Mouse (Mus musculus): ENCODE results near the gene Olfr522. TPM values are rescaled to one million over a fixed set of nuclear protein-coding genes. Genes with fewer than 3 reads are reported as not detected.

The Olfr522 gene
- total and polyA plus RNA-seq, 3 experiments: not detected

- Histone ChIP-seq H3K79me2 (replicated peaks; ENCODE audit: control insufficient read depth, extremely low read depth, insufficient read depth, poor library complexity, severe bottlenecking) (no peaks in the 10 kb centered on the region), H3K27me3 (replicated peaks) (peaks cover 12% of the 10 kb centered on the region), H3K27ac (ENCODE audit: insufficient read depth, low read depth) (no peak overlapping the region), H3K36me3 (replicated peaks in 1 of 2; ENCODE audit: control insufficient read depth in 1 of 2, insufficient read depth in 1 of 2, low read length in 1 of 2) (peaks cover 9 to 43% of the 10 kb centered on the region in 2 experiments), H3K4me3 (replicated peaks in 1 of 3; ENCODE audit: low read depth in 2 of 3, low read length in 2 of 3, poor library complexity in 1 of 3) (no peak overlapping the region), H3K4me2 (ENCODE audit: insufficient read depth, low read depth, poor library complexity, severe bottlenecking) (no peak overlapping the region), H3K9me3 (replicated peaks; ENCODE audit: low read length) (no peaks in the 10 kb centered on the region), H3K4me1 (ENCODE audit: control insufficient read depth in 1 of 2, insufficient read depth in 2 of 2) (no peaks in the 10 kb centered on the region), H3K9ac (ENCODE audit: insufficient read depth, low read depth) (no peak overlapping the region)
- DNase-seq (ENCODE audit: extremely low read depth): no peak
- dilution Hi-C loops (cut with MboI; ENCODE audit: extremely low pct_ligation_motif_present, extremely low pct_unique_long_range_greater_than_20kb, low sequenced_read_pairs) (no loop called here), in situ Hi-C loops (cut with MboI; ENCODE audit: low pct_ligation_motif_present, low pct_unique_long_range_greater_than_20kb, low sequenced_read_pairs) (no loop called here)
- TF ChIP-seq E2F4 (IDR thresholded peaks at IDR 0.05; ENCODE audit: insufficient replicate concordance, low read depth, low read length) (no peak), KAT2A (IDR thresholded peaks at IDR 0.05; ENCODE audit: insufficient replicate concordance, low read length) (no peak)
These were observed 11.2 kb downstream of the Olfr522 start for GRCm38 (mm10) chr7:140153383-140153782.

GRCm38 (mm10) chr7:140144550-140144949 lies 20.0 kb downstream of the Olfr522 start:
- Histone ChIP-seq H3K27ac (ENCODE audit: insufficient read depth, low read depth) (no peak overlapping the region), H3K4me2 (ENCODE audit: insufficient read depth, low read depth, poor library complexity, severe bottlenecking) (no peak overlapping the region), H3K36me3 (replicated peaks in 1 of 2; ENCODE audit: control insufficient read depth in 1 of 2, insufficient read depth in 1 of 2, low read length in 1 of 2) (peaks cover 18 to 73% of the 10 kb centered on the region in 2 experiments), H3K4me3 (replicated peaks in 1 of 3; ENCODE audit: low read depth in 2 of 3, low read length in 2 of 3, poor library complexity in 1 of 3) (no peak overlapping the region), H3K9me3 (replicated peaks; ENCODE audit: low read length) (no peaks in the 10 kb centered on the region), H3K27me3 (replicated peaks) (no peaks in the 10 kb centered on the region), H3K4me1 (ENCODE audit: control insufficient read depth in 1 of 2, insufficient read depth in 2 of 2) (peaks cover 0 to 7% of the 10 kb centered on the region in 2 experiments; a peak in 1 of 4 replicates), H3K79me2 (replicated peaks; ENCODE audit: control insufficient read depth, extremely low read depth, insufficient read depth, poor library complexity, severe bottlenecking) (no peaks in the 10 kb centered on the region), H3K9ac (ENCODE audit: insufficient read depth, low read depth) (no peak overlapping the region)
- in situ Hi-C loops (cut with MboI; ENCODE audit: low pct_ligation_motif_present, low pct_unique_long_range_greater_than_20kb, low sequenced_read_pairs): no loop called here
- dilution Hi-C loops (cut with MboI; ENCODE audit: extremely low pct_ligation_motif_present, extremely low pct_unique_long_range_greater_than_20kb, low sequenced_read_pairs): no loop called here
- no peak for DNase-seq (ENCODE audit: extremely low read depth)
- TF ChIP-seq SIN3A (IDR thresholded peaks at IDR 0.05; ENCODE audit: low read length): no peak
- TF ChIP-seq NRF1 (IDR thresholded peaks at IDR 0.05; ENCODE audit: low read depth, low read length): no peak
- TF ChIP-seq E2F4 (IDR thresholded peaks at IDR 0.05; ENCODE audit: insufficient replicate concordance, low read depth, low read length): no peak
- no peak for TF ChIP-seq USF2 (conservative IDR thresholded peaks at IDR 0.05; ENCODE audit: low read depth, low read length)
- no peak for TF ChIP-seq MXI1 (IDR thresholded peaks at IDR 0.05; ENCODE audit: low read depth, low read length)
- no peak for TF ChIP-seq TBP (conservative IDR thresholded peaks at IDR 0.05; ENCODE audit: low read depth, low read length)
- no peak for TF ChIP-seq MEF2A (IDR thresholded peaks at IDR 0.05; ENCODE audit: borderline replicate concordance, low read depth, low read length)
- no peak for TF ChIP-seq PAX5 (IDR thresholded peaks at IDR 0.05; ENCODE audit: low read length)
- TF ChIP-seq ZKSCAN1 (IDR thresholded peaks at IDR 0.05; ENCODE audit: borderline replicate concordance, low read depth, low read length): no peak
- TF ChIP-seq MAZ (IDR thresholded peaks at IDR 0.05; ENCODE audit: low read depth, low read length): no peak
- no peak for TF ChIP-seq ZMIZ1 (IDR thresholded peaks at IDR 0.05; ENCODE audit: low read depth, low read length)
- no peak for TF ChIP-seq POLR2AphosphoS2 (IDR thresholded peaks at IDR 0.05; ENCODE audit: low read depth, low read length)
- no peak for TF ChIP-seq KAT2A (IDR thresholded peaks at IDR 0.05; ENCODE audit: insufficient replicate concordance, low read length)
- TF ChIP-seq IRF4 (IDR thresholded peaks at IDR 0.05; ENCODE audit: low read depth, low read length): no peak

Data from CH12.LX (cell line).